Mouse (Mus musculus) embryonic facial prominence, embryonic 15.5 days (tissue): ENCODE results near the gene Adamtsl1. TPM values are rescaled to one million over a fixed set of nuclear protein-coding genes. Genes with fewer than 3 reads are reported as not detected.

Source experiments
- ATAC-seq: fragments of 200-750 bp; cut with Nextera tagmentation; 2 replicates; pipeline ENCODE4 v1.8.0; 2017; ENCODE audit warnings: low read depth, moderate TSS enrichment; ENCODE audit not compliant: insufficient number of reproducible peaks, low FRiP score, low TSS enrichment
- H3K27ac ChIP-seq: fragments of 300-500 bp; sonication (generic); replicated peaks from 2 replicates; pipeline ENCODE4 v1.5.1; 2015; ENCODE audit warnings: mild to moderate bottlenecking, inconsistent platforms
- H3K27me3 ChIP-seq: fragments of 300-500 bp; sonication (generic); 2 replicates; pipeline ENCODE4 v1.6.1; 2015; ENCODE audit warnings: inconsistent platforms
- H3K36me3 ChIP-seq: fragments of 300-500 bp; sonication (generic); 2 replicates; pipeline ENCODE4 v1.6.1; 2015; ENCODE audit warnings: mild to moderate bottlenecking, inconsistent platforms
- H3K4me1 ChIP-seq: fragments of 300-500 bp; sonication (generic); 2 replicates; pipeline ENCODE4 v1.6.1; 2015; ENCODE audit warnings: inconsistent platforms
- H3K4me2 ChIP-seq: fragments of 300-500 bp; sonication (generic); replicated peaks from 2 replicates; pipeline ENCODE4 v1.6.1; 2015; ENCODE audit warnings: mild to moderate bottlenecking, inconsistent platforms
- H3K4me3 ChIP-seq: fragments of 300-500 bp; sonication (generic); replicated peaks from 2 replicates; pipeline ENCODE4 v1.5.1; 2015; ENCODE audit warnings: mild to moderate bottlenecking, inconsistent platforms
- H3K9ac ChIP-seq: fragments of 300-500 bp; sonication (generic); 2 replicates; pipeline ENCODE4 v1.6.1; 2015; ENCODE audit warnings: inconsistent platforms
- H3K9me3 ChIP-seq: fragments of 300-500 bp; sonication (generic); replicated peaks from 2 replicates; pipeline ENCODE4 v1.6.1; 2016; ENCODE audit warnings: inconsistent platforms
- WGBS: fragments of 180-500 bp; shearing (Covaris S2); methylation state at CpG from one replicate; pipeline ENCODE4 v1.1.7; 2015; 5-methylcytosine and 5-hydroxymethylcytosine counted together
- polyA plus RNA-seq: library from polyadenylated mRNA; unstranded; fragments of >200 nt; fragmentation: Nextera tagmentation; extraction: Ambion mirVana; gene quantifications from 2 replicates; pipeline ENCODE4 v1.2.1, GENCODE M21; 2015

The Adamtsl1 gene
- polyA plus RNA-seq, 1 experiment from 2014 or later: 38.0 TPM

DNA sequence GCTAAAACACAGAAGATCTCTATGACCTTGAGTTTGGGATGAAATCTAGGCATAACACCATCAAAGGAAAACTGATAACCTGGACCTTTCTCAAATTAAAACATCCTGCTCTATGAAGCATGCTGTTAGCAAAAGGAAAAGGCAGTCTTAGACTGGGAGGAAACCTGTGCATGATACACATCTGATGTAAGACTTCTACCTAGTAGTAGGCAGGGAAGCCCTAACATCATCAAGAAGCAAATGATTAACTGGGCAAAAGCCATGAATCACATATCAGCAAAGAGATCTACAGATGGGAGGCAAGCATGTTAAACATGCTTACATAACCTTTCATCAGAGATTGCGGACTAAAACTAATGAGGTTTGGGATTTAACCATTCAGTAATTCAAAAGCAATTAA is 229.5 kb downstream of the Adamtsl1 start:
- no peaks in the 10 kb centered on the region for H3K36me3 ChIP-seq
- 0 out of 2 replicates have a peak, but pooled peaks cover 4% of the 10 kb centered on the region for H3K4me1 ChIP-seq
- no peaks in the 10 kb centered on the region for H3K9me3 ChIP-seq
- no peak for ATAC-seq
- no peak overlapping the region for H3K27ac ChIP-seq
- H3K9ac ChIP-seq: no peak overlapping the region
- H3K27me3 ChIP-seq: no peaks in the 10 kb centered on the region
- no peak overlapping the region for H3K4me3 ChIP-seq
- WGBS: 73% methylated on average over 1 of the region's 1 CpGs
- no peak overlapping the region for H3K4me2 ChIP-seq

- H3K27me3 ChIP-seq: no peaks in the 10 kb centered on the region
- H3K27ac ChIP-seq: no peak overlapping the region
Measured at GRCm38 (mm10) chr4:85762684-85763083, 248.7 kb downstream of the Adamtsl1 start.

GRCm38 (mm10) chr4:85763161-85764014 is 249.4 kb downstream of the Adamtsl1 start:
- no peak for ATAC-seq
- Histone ChIP-seq H3K27ac (no peak overlapping the region), H3K4me3 (no peak overlapping the region), H3K36me3 (no peaks in the 10 kb centered on the region), H3K27me3 (no peaks in the 10 kb centered on the region), H3K9ac (no peak overlapping the region), H3K4me2 (no peak overlapping the region), H3K4me1 (peaks cover 25% of the 10 kb centered on the region), H3K9me3 (no peaks in the 10 kb centered on the region)
- 78% methylated on average over 5 of the region's 5 CpGs for WGBS

More at GRCm38 (mm10) chr4:85762684-85763083, 248.7 kb downstream of the Adamtsl1 start:
- no peak for ATAC-seq
- Histone ChIP-seq H3K4me2 (no peak overlapping the region), H3K9ac (no peak overlapping the region), H3K9me3 (no peaks in the 10 kb centered on the region), H3K4me3 (no peak overlapping the region), H3K36me3 (no peaks in the 10 kb centered on the region), H3K4me1 (peaks cover 18% of the 10 kb centered on the region)
- WGBS: 85% methylated on average over 3 of the region's 3 CpGs

GRCm38 (mm10) chr4:85764015-85764450 is 250.1 kb downstream of the Adamtsl1 start:
- H3K9me3 ChIP-seq: no peaks in the 10 kb centered on the region
- peaks cover 25% of the 10 kb centered on the region for H3K4me1 ChIP-seq
- H3K27me3 ChIP-seq: no peaks in the 10 kb centered on the region
- no peak for ATAC-seq
- no peak overlapping the region for H3K4me3 ChIP-seq
- WGBS: 86% methylated on average over 14 of the region's 14 CpGs
- no peak overlapping the region for H3K9ac ChIP-seq
- H3K27ac ChIP-seq: no peak overlapping the region
- H3K36me3 ChIP-seq: no peaks in the 10 kb centered on the region
- 0 out of 2 replicates have a peak overlapping the region, but pooled peaks have one; percentile 10 for H3K4me2 ChIP-seq

DNA sequence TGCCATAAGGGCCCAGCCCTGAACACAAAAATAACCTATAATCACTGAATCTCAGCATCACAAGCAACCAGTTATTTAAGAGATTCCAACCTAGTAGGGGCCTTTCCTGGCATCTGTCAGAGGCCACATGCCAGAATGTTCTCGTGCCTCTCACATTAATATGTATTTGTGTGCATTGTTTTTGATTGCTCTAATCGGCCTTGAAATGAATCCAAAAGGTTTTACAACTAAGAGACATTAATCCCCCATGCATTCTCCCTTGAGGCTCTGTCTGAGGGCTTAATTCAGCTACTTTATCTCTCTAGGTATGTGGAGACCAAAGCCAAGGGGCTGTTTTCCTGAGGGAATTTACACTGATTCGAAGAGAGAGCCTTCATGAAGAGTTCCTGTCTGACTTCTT is 250.5 kb downstream of the Adamtsl1 start:
- Histone ChIP-seq H3K4me2 (0 out of 2 replicates have a peak overlapping the region, but pooled peaks have one; percentile 10), H3K4me1 (peaks cover 25% of the 10 kb centered on the region), H3K9me3 (no peaks in the 10 kb centered on the region), H3K27me3 (no peaks in the 10 kb centered on the region), H3K27ac (no peak overlapping the region), H3K9ac (no peak overlapping the region), H3K36me3 (no peaks in the 10 kb centered on the region), H3K4me3 (no peak overlapping the region)
- 22% methylated on average over 3 of the region's 3 CpGs for WGBS
- ATAC-seq: no peak

DNA sequence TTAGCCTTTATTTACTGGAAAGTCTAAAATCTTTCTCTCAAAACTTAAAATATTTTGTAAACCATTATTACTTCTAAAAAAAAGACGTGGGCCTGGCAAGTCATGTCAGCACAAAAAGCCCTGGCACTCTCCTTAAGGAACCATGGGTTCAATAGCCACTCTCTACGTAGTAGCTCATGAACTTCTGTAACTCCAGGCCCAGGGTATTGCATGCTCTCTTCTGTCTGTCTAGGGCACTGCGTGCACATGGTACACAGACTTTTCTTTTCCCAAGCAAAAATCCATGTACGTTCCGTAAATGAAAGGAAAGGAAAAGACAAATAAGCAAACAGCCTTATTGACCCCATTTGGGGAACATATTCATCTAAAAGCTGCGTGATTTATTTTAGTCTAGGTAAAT is 253.7 kb downstream of the Adamtsl1 start:
- Histone ChIP-seq H3K36me3 (no peaks in the 10 kb centered on the region), H3K4me3 (no peak overlapping the region), H3K27me3 (no peaks in the 10 kb centered on the region), H3K9ac (no peak overlapping the region), H3K27ac (peak overlapping the region; percentile 74), H3K9me3 (0 out of 2 replicates have a peak, but pooled peaks cover 5% of the 10 kb centered on the region), H3K4me2 (peak overlapping the region; percentile 22; the same call in 1 of the 2 replicates), H3K4me1 (peaks cover 25% of the 10 kb centered on the region)
- WGBS: 43% methylated on average over 6 of the region's 6 CpGs
- ATAC-seq: no peak

DNA sequence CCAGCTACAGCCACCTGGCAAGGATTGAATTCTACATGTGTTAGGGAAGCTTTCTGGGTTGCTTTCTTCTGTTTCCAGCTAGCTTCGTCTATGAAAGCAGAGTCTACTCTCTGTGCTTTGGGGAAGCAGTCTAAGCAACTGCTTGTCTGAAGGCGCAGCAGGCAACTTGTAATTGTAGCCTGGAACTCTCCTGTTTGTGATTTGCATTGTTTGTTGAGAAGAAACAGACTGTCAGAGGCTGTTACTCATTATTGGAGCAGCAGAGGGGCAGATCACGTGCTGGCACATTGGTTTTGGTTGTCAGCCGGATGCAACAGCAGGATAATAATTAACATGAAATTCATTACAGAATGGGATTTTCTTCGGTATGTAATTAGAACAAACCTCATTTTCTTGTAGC is 254.1 kb downstream of the Adamtsl1 start:
- H3K36me3 ChIP-seq: no peaks in the 10 kb centered on the region
- H3K4me2 ChIP-seq: peak overlapping the region; percentile 22; the same call in 1 of the 2 replicates
- H3K4me3 ChIP-seq: no peak overlapping the region
- H3K9ac ChIP-seq: no peak overlapping the region
- ATAC-seq: peak; percentile 67
- H3K4me1 ChIP-seq: peaks cover 25% of the 10 kb centered on the region
- H3K27me3 ChIP-seq: no peaks in the 10 kb centered on the region
- WGBS: 20% methylated on average over 5 of the region's 5 CpGs
- 0 out of 2 replicates have a peak, but pooled peaks cover 5% of the 10 kb centered on the region for H3K9me3 ChIP-seq
- H3K27ac ChIP-seq: peak overlapping the region; percentile 74

DNA sequence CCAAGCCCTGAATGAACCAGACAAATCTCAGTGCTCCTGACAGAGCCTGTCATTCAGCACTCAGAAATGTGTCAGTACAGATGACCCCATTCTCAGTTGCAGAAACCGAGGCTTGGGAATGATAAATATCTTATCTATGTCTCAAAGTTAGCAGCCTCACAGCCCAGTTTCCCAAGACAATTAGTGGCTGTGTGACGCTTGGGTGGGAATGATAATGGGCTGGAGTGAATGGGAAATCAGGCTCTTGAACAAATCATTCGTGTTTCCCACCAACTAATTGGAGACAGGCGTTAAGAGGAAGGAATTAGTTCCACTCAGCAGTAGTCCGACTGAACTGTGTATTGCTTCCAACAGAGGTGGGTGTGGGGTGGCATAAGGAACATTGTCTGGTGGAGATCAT is 268.5 kb downstream of the Adamtsl1 start:
- 11% methylated on average over 5 of the region's 5 CpGs for WGBS
- ATAC-seq: no peak
- no peaks in the 10 kb centered on the region for H3K36me3 ChIP-seq

GRCm38 (mm10) chr4:85783768-85784379 is 269.9 kb downstream of the Adamtsl1 start:
- Histone ChIP-seq H3K4me1 (peaks cover 8% of the 10 kb centered on the region; the same call in 1 of the 2 replicates), H3K9me3 (no peaks in the 10 kb centered on the region), H3K4me3 (no peak overlapping the region), H3K36me3 (no peaks in the 10 kb centered on the region), H3K4me2 (no peak overlapping the region), H3K27me3 (0 out of 2 replicates have a peak, but pooled peaks cover 4% of the 10 kb centered on the region), H3K27ac (no peak overlapping the region), H3K9ac (no peak overlapping the region)
- no peak for ATAC-seq
- 52% methylated on average over 6 of the region's 6 CpGs for WGBS

More for the DNA sequence above, 268.5 kb downstream of the Adamtsl1 start:
- H3K27me3 ChIP-seq: 0 out of 2 replicates have a peak, but pooled peaks cover 4% of the 10 kb centered on the region
- no peak overlapping the region for H3K4me3 ChIP-seq
- no peak overlapping the region for H3K9ac ChIP-seq
- H3K27ac ChIP-seq: no peak overlapping the region
- no peak overlapping the region for H3K4me2 ChIP-seq
- H3K4me1 ChIP-seq: peaks cover 8% of the 10 kb centered on the region; the same call in 1 of the 2 replicates
- no peaks in the 10 kb centered on the region for H3K9me3 ChIP-seq

DNA sequence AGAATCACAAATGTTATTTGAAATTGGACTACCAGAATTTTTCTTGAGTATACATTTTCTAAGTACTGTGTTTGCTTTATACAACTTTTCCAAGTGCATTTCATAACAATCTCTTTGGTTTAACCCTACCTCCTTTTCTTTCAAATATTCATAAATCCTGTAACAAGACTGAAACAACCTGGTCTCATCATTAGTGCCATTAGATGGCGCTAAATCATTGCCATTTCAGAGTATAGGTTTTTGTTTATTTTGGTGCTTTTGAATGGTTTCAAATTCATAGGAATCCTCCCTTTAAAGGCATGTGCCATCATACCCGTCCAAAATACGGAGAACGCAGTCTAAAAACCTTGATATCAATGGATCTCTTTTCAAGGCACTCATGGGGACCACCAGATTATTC is 270.5 kb downstream of the Adamtsl1 start:
- H3K36me3 ChIP-seq: no peaks in the 10 kb centered on the region
- no peak overlapping the region for H3K27ac ChIP-seq
- H3K4me1 ChIP-seq: peaks cover 8% of the 10 kb centered on the region; the same call in 1 of the 2 replicates
- H3K9ac ChIP-seq: no peak overlapping the region
- no peaks in the 10 kb centered on the region for H3K9me3 ChIP-seq
- H3K27me3 ChIP-seq: 0 out of 2 replicates have a peak, but pooled peaks cover 4% of the 10 kb centered on the region
- ATAC-seq: no peak
- no peak overlapping the region for H3K4me2 ChIP-seq
- no peak overlapping the region for H3K4me3 ChIP-seq
- 53% methylated on average over 4 of the region's 4 CpGs for WGBS

GRCm38 (mm10) chr4:85790226-85790625 is 276.3 kb downstream of the Adamtsl1 start:
- H3K4me3 ChIP-seq: no peak overlapping the region
- ATAC-seq: no peak
- no peak overlapping the region for H3K4me2 ChIP-seq
- H3K27me3 ChIP-seq: no peaks in the 10 kb centered on the region
- no peak overlapping the region for H3K9ac ChIP-seq
- no peaks in the 10 kb centered on the region for H3K36me3 ChIP-seq
- H3K9me3 ChIP-seq: no peaks in the 10 kb centered on the region
- 48% methylated on average over 2 of the region's 2 CpGs for WGBS
- no peak overlapping the region for H3K27ac ChIP-seq
- no peaks in the 10 kb centered on the region for H3K4me1 ChIP-seq
